Mouse (Mus musculus) bone marrow macrophage, adult 2 months (primary cell): ENCODE data around the gene Tmed1.

Experiments used
- CTCF ChIP-seq: IDR thresholded peaks from 2 replicates; pipeline ENCODE4 v1.5.1; 2012; ENCODE audit warnings: low read depth, mild to moderate bottlenecking, low read length, moderate library complexity
- POLR2A ChIP-seq: IDR thresholded peaks from 2 replicates; pipeline ENCODE4 v1.6.1; 2012; ENCODE audit warnings: mild to moderate bottlenecking, low read depth, low read length, borderline replicate concordance

DNA sequence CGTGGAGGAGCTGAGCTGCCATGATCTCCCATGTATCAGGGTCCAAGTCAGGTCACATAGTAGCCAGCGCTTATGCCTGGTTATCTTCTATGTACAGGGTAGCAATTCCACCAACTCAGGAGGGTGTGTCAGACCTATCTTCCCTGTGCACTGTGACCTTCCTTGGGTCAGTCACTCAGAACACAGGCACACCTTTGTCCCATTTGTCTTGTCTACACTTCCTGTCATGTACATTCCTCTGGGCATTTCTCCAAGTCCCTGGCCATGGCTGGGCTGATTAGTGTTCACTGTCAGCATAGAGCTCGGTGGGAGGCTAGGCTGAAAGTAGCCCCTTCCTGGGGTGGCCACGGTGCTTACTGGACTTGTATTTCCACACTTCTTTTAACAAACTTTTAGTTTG is 48.3 kb upstream of the Tmed1 start:
- TF ChIP-seq POLR2A (no peak), CTCF (no peak)
